Mouse (Mus musculus): ENCODE measurements around the gene 1810010D01Rik.

DNA sequence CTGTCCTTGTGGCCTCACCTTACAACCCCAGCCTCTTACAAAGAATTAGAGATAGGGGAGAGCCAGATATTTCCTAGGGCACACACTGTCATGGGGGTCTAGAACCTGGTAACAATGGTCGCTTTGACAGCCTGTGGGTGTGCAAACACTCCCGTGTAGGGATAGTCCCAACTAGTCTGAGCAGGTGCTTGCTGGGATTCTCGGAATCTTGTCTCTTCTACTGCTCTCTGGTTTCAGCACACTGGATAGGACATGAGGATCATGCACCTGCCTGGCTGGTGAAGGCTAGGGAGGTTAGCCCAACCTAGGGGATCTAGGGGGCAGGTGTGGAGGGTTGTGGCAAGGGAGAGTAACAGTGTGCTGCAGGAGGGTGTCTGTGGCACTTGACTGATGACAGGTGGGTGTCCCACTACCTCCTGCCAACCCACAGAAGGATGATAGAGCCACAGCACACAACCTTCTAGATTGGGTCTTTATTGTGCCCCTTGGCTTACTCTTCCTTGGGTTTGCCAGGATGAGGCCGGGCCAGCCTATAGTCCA is 2.5 kb downstream of the 1810010D01Rik start:
- TF ChIP-seq CTCF (conservative IDR thresholded peaks at IDR 0.05; ENCODE audit: insufficient read depth, insufficient read length, low read depth, low read length), result no peak
- no peak for TF ChIP-seq POLR2A (IDR thresholded peaks at IDR 0.05; ENCODE audit: low read depth, low read length)

Measured in kidney, adult 2 months (tissue).